Mouse (Mus musculus): ENCODE measurements around the gene Nhej1. TPM values are rescaled to one million over a fixed set of nuclear protein-coding genes. Genes with fewer than 3 reads are reported as not detected.

Gene Nhej1
- polyA plus RNA-seq, 1 experiment from 2014 or later, result 10.0 TPM

- no peaks in the 10 kb centered on the region for H3K36me3 ChIP-seq (ENCODE audit: insufficient read depth)
- TF ChIP-seq CTCF (IDR thresholded peaks at IDR 0.05; ENCODE audit: low read depth), result no peak
- ATAC-seq (ENCODE audit: insufficient read depth), result no peak
- no peak overlapping the region for H3K27ac ChIP-seq (ENCODE audit: low read depth)
- 32% methylated on average over 3 of the region's 3 CpGs for WGBS
- H3K9me3 ChIP-seq (ENCODE audit: low read depth, low read length), result no peaks in the 10 kb centered on the region
- no peaks in the 10 kb centered on the region for H3K4me1 ChIP-seq (ENCODE audit: insufficient read depth)
- H3K9ac ChIP-seq, result no peak overlapping the region
- no peak overlapping the region for H3K4me2 ChIP-seq
- no peaks in the 10 kb centered on the region for H3K27me3 ChIP-seq (ENCODE audit: insufficient read depth, low read length)
- no peak overlapping the region for H3K4me3 ChIP-seq (ENCODE audit: low read depth, low read length)
- DNase-seq, result no peak
Observed at GRCm38 (mm10) chr1:75155837-75156236, 30.8 kb upstream of the Nhej1 start.

- H3K4me1 ChIP-seq (ENCODE audit: insufficient read depth), result no peaks in the 10 kb centered on the region
- no peaks in the 10 kb centered on the region for H3K27me3 ChIP-seq (ENCODE audit: insufficient read depth, low read length)
- H3K4me3 ChIP-seq (ENCODE audit: low read depth, low read length), result no peak overlapping the region
- H3K4me2 ChIP-seq, result no peak overlapping the region
- no peak for TF ChIP-seq CTCF (IDR thresholded peaks at IDR 0.05; ENCODE audit: low read depth)
- ATAC-seq (ENCODE audit: insufficient read depth), result no peak
- H3K36me3 ChIP-seq (ENCODE audit: insufficient read depth), result peaks cover 51% of the 10 kb centered on the region
- no peak for DNase-seq
- H3K9ac ChIP-seq, result no peak overlapping the region
- 81% methylated on average over 4 of the region's 4 CpGs for WGBS
- no peak overlapping the region for H3K27ac ChIP-seq (ENCODE audit: low read depth)
- H3K9me3 ChIP-seq (ENCODE audit: low read depth, low read length), result no peaks in the 10 kb centered on the region
Observed at GRCm38 (mm10) chr1:75148727-75149126, 23.7 kb upstream of the Nhej1 start.

- Histone ChIP-seq H3K4me3 (ENCODE audit: low read depth, low read length) (no peak overlapping the region), H3K4me1 (ENCODE audit: insufficient read depth) (no peaks in the 10 kb centered on the region), H3K4me2 (no peak overlapping the region), H3K9ac (no peak overlapping the region), H3K27me3 (ENCODE audit: insufficient read depth, low read length) (no peaks in the 10 kb centered on the region), H3K9me3 (ENCODE audit: low read depth, low read length) (no peaks in the 10 kb centered on the region), H3K27ac (ENCODE audit: low read depth) (no peak overlapping the region), H3K36me3 (ENCODE audit: insufficient read depth) (peaks cover 51% of the 10 kb centered on the region)
- whole genome bisulfite sequencing, result 70% methylated on average over 7 of the region's 7 CpGs
- TF ChIP-seq CTCF (IDR thresholded peaks at IDR 0.05; ENCODE audit: low read depth), result no peak
- ATAC-seq (ENCODE audit: insufficient read depth), result no peak
- no peak for DNase-seq
Observed at GRCm38 (mm10) chr1:75147411-75148135, 22.6 kb upstream of the Nhej1 start.

- H3K4me2 ChIP-seq, result no peak overlapping the region
- ATAC-seq (ENCODE audit: insufficient read depth) (no peak), DNase-seq (no peak)
- TF ChIP-seq CTCF (IDR thresholded peaks at IDR 0.05; ENCODE audit: low read depth), result no peak
- H3K9ac ChIP-seq, result no peak overlapping the region
- H3K27ac ChIP-seq (ENCODE audit: low read depth), result no peak overlapping the region
- H3K9me3 ChIP-seq (ENCODE audit: low read depth, low read length), result no peaks in the 10 kb centered on the region
- H3K36me3 ChIP-seq (ENCODE audit: insufficient read depth), result peaks cover 51% of the 10 kb centered on the region
- H3K4me1 ChIP-seq (ENCODE audit: insufficient read depth), result no peaks in the 10 kb centered on the region
- H3K27me3 ChIP-seq (ENCODE audit: insufficient read depth, low read length), result no peaks in the 10 kb centered on the region
- WGBS, result 81% methylated on average over 3 of the region's 3 CpGs
- H3K4me3 ChIP-seq (ENCODE audit: low read depth, low read length), result no peak overlapping the region
Observed at GRCm38 (mm10) chr1:75145589-75145988, 20.6 kb upstream of the Nhej1 start.

GRCm38 (mm10) chr1:75142301-75143261 lies 17.6 kb upstream of the Nhej1 start, which contains the start of the genes Cnppd1 and Retreg2:
TSS of gene Cnppd1 (minus strand) at chr1:75142711.
TSS of gene Retreg2 (plus strand) at chr1:75142778.
- peak; percentile 98 for DNase-seq
- H3K4me2 ChIP-seq, result peak within 1 kb of the TSS; percentile 93
- WGBS, result under 1% methylated on average over 91 of the region's 91 CpGs

GRCm38 (mm10) chr1:75141486-75142190 lies 16.6 kb upstream of the Nhej1 start:
- Histone ChIP-seq H3K9ac (peak overlapping the region; percentile 85), H3K27me3 (ENCODE audit: insufficient read depth, low read length) (no peaks in the 10 kb centered on the region), H3K4me3 (ENCODE audit: low read depth, low read length) (peak overlapping the region; percentile 83), H3K27ac (ENCODE audit: low read depth) (peak overlapping the region; percentile 96), H3K9me3 (ENCODE audit: low read depth, low read length) (no peaks in the 10 kb centered on the region), H3K4me1 (ENCODE audit: insufficient read depth) (no peaks in the 10 kb centered on the region), H3K4me2 (peak overlapping the region; percentile 93), H3K36me3 (ENCODE audit: insufficient read depth) (peaks cover 63% of the 10 kb centered on the region)
- WGBS, result under 1% methylated on average over 51 of the region's 53 CpGs
- DNase-seq (peak; percentile 68), ATAC-seq (ENCODE audit: insufficient read depth) (peak; percentile 33)
- TF ChIP-seq CTCF (IDR thresholded peaks at IDR 0.05; ENCODE audit: low read depth), result no peak

More at GRCm38 (mm10) chr1:75142301-75143261, 17.6 kb upstream of the Nhej1 start, which contains the start of the genes Cnppd1 and Retreg2:
- Histone ChIP-seq H3K27me3 (ENCODE audit: insufficient read depth, low read length) (no peaks in the 10 kb centered on the region), H3K4me1 (ENCODE audit: insufficient read depth) (no peaks in the 10 kb centered on the region), H3K4me3 (ENCODE audit: low read depth, low read length) (peak within 1 kb of the TSS; percentile 83), H3K9ac (peak within 1 kb of the TSS; percentile 85), H3K36me3 (ENCODE audit: insufficient read depth) (peaks cover 61% of the 10 kb centered on the region), H3K27ac (ENCODE audit: low read depth) (peak within 1 kb of the TSS; percentile 96), H3K9me3 (ENCODE audit: low read depth, low read length) (no peaks in the 10 kb centered on the region)
- peak; percentile 86 for ATAC-seq (ENCODE audit: insufficient read depth)
- TF ChIP-seq CTCF (IDR thresholded peaks at IDR 0.05; ENCODE audit: low read depth), result peak; percentile 65
